In genomic region chr12:109716991-109717390, GRCm38 (mm10) we compare ENCODE assay signal across 22 mouse cellular contexts.
"Had no signal": no experiment of that assay in that cellular context is flagged by ENCODE, and none has a peak within 500 bp of the region (broad histone marks: within the 10 kb centered on the region; RNA-seq: fewer than 3 reads in every experiment).

No protein-coding gene starts in this region.

- H3K9me3 ChIP-seq: heart, embryonic 10.5 days; heart, embryonic 12.5 days; hindbrain, embryonic 10.5 days; hindbrain, embryonic 12.5 days; intestine, embryonic 15.5 days; limb, embryonic 10.5 days; limb, embryonic 12.5 days had no signal

- H3K27me3 ChIP-seq: heart, embryonic 12.5 days; hindbrain, embryonic 12.5 days; intestine, embryonic 15.5 days; limb, embryonic 12.5 days had no signal

- DNase-seq: gastrocnemius, adult 2 months; gastrocnemius, postnatal 10 days; gastrocnemius, postnatal 25 days; heart, adult 2 months; heart, postnatal 10 days; heart, postnatal 4 days; kidney, adult 18-20 months; kidney, adult 8-10 months; kidney, postnatal 10 days; kidney, postnatal 4 days had no signal

- ATAC-seq: hindbrain, embryonic 16.5 days; inflammation-experienced regulatory T-cells, adult 6 months; intestine, embryonic 15.5 days; intestine, postnatal 0 days had no signal

- H3K4me3 ChIP-seq: gastrocnemius, adult 2 months; heart, adult 2 months; heart, embryonic 10.5 days; heart, embryonic 12.5 days; hindbrain, embryonic 10.5 days; hindbrain, embryonic 12.5 days; intestine, embryonic 15.5 days; layer of hippocampus, adult 2 months; left cerebral cortex, adult 2 months; limb, embryonic 10.5 days; limb, embryonic 12.5 days had no signal

- H3K4me1 ChIP-seq: heart, embryonic 10.5 days; heart, embryonic 12.5 days; hindbrain, embryonic 10.5 days; hindbrain, embryonic 12.5 days; intestine, embryonic 15.5 days; limb, embryonic 10.5 days; limb, embryonic 12.5 days had no signal
